Mouse (Mus musculus): ENCODE measurements at regions not wholly inside any gene's neighbourhood (a gene's known extent, or its start where the extent isn't known, plus 50 kb on each side); places are given as distances from the start of the nearest gene placed in this dataset.

GRCm38 (mm10) chr10:16923851-16924250 lies 799.2 kb upstream of the Cited2 start:
- Histone ChIP-seq H3K4me1 (ENCODE audit: control insufficient read depth, insufficient read depth, low read length) (no peaks in the 10 kb centered on the region), H3K9me3 (replicated peaks; ENCODE audit: control insufficient read depth, insufficient read depth, low read length, poor library complexity, severe bottlenecking) (no peaks in the 10 kb centered on the region), H3K4me3 (ENCODE audit: low read depth, low read length) (no peak overlapping the region), H3K27ac (ENCODE audit: insufficient read depth, low read length) (no peak overlapping the region), H3K36me3 (ENCODE audit: control insufficient read depth, insufficient read depth, low read length, poor library complexity, severe bottlenecking) (no peaks in the 10 kb centered on the region), H3K9ac (ENCODE audit: low read depth, poor library complexity, severe bottlenecking) (no peak overlapping the region), H3K27me3 (ENCODE audit: control insufficient read depth, insufficient read depth, low read length, poor library complexity, severe bottlenecking) (no peaks in the 10 kb centered on the region)
- no peak for TF ChIP-seq POLR2A (IDR thresholded peaks at IDR 0.05; ENCODE audit: insufficient read depth, low read length)
- TF ChIP-seq EP300 (IDR thresholded peaks at IDR 0.05; ENCODE audit: insufficient read depth, low read depth, low read length): no peak
- no peak for TF ChIP-seq CTCF (IDR thresholded peaks at IDR 0.05; ENCODE audit: low read depth, low read length)

GRCm38 (mm10) chr10:16937705-16938104 lies 785.3 kb upstream of the Cited2 start:
- Histone ChIP-seq H3K4me3 (ENCODE audit: low read depth, low read length) (no peak overlapping the region), H3K4me1 (ENCODE audit: control insufficient read depth, insufficient read depth, low read length) (no peaks in the 10 kb centered on the region), H3K36me3 (ENCODE audit: control insufficient read depth, insufficient read depth, low read length, poor library complexity, severe bottlenecking) (no peaks in the 10 kb centered on the region), H3K9ac (ENCODE audit: low read depth, poor library complexity, severe bottlenecking) (no peak overlapping the region), H3K27me3 (ENCODE audit: control insufficient read depth, insufficient read depth, low read length, poor library complexity, severe bottlenecking) (no peaks in the 10 kb centered on the region), H3K27ac (ENCODE audit: insufficient read depth, low read length) (no peak overlapping the region), H3K9me3 (replicated peaks; ENCODE audit: control insufficient read depth, insufficient read depth, low read length, poor library complexity, severe bottlenecking) (0 out of 2 replicates have a peak, but pooled peaks cover 4% of the 10 kb centered on the region)
- TF ChIP-seq CTCF (IDR thresholded peaks at IDR 0.05; ENCODE audit: low read depth, low read length) (no peak), POLR2A (IDR thresholded peaks at IDR 0.05; ENCODE audit: insufficient read depth, low read length) (no peak), EP300 (IDR thresholded peaks at IDR 0.05; ENCODE audit: insufficient read depth, low read depth, low read length) (no peak)

GRCm38 (mm10) chr10:16951636-16952035 lies 771.4 kb upstream of the Cited2 start:
- no peak overlapping the region for H3K27ac ChIP-seq (ENCODE audit: insufficient read depth, low read length)
- no peak overlapping the region for H3K9ac ChIP-seq (ENCODE audit: low read depth, poor library complexity, severe bottlenecking)
- H3K9me3 ChIP-seq (replicated peaks; ENCODE audit: control insufficient read depth, insufficient read depth, low read length, poor library complexity, severe bottlenecking): no peaks in the 10 kb centered on the region
- no peak overlapping the region for H3K4me3 ChIP-seq (ENCODE audit: low read depth, low read length)
- H3K27me3 ChIP-seq (ENCODE audit: control insufficient read depth, insufficient read depth, low read length, poor library complexity, severe bottlenecking): no peaks in the 10 kb centered on the region
- no peak for TF ChIP-seq POLR2A (IDR thresholded peaks at IDR 0.05; ENCODE audit: insufficient read depth, low read length)
- no peak for TF ChIP-seq EP300 (IDR thresholded peaks at IDR 0.05; ENCODE audit: insufficient read depth, low read depth, low read length)
- TF ChIP-seq CTCF (IDR thresholded peaks at IDR 0.05; ENCODE audit: low read depth, low read length): no peak
- H3K4me1 ChIP-seq (ENCODE audit: control insufficient read depth, insufficient read depth, low read length): no peaks in the 10 kb centered on the region
- H3K36me3 ChIP-seq (ENCODE audit: control insufficient read depth, insufficient read depth, low read length, poor library complexity, severe bottlenecking): no peaks in the 10 kb centered on the region

GRCm38 (mm10) chr10:16960971-16961370 lies 762.0 kb upstream of the Cited2 start:
- Histone ChIP-seq H3K4me1 (ENCODE audit: control insufficient read depth, insufficient read depth, low read length) (no peaks in the 10 kb centered on the region), H3K9me3 (replicated peaks; ENCODE audit: control insufficient read depth, insufficient read depth, low read length, poor library complexity, severe bottlenecking) (no peaks in the 10 kb centered on the region), H3K9ac (ENCODE audit: low read depth, poor library complexity, severe bottlenecking) (no peak overlapping the region), H3K27me3 (ENCODE audit: control insufficient read depth, insufficient read depth, low read length, poor library complexity, severe bottlenecking) (no peaks in the 10 kb centered on the region), H3K4me3 (ENCODE audit: low read depth, low read length) (no peak overlapping the region), H3K36me3 (ENCODE audit: control insufficient read depth, insufficient read depth, low read length, poor library complexity, severe bottlenecking) (no peaks in the 10 kb centered on the region), H3K27ac (ENCODE audit: insufficient read depth, low read length) (no peak overlapping the region)
- TF ChIP-seq EP300 (IDR thresholded peaks at IDR 0.05; ENCODE audit: insufficient read depth, low read depth, low read length): no peak
- no peak for TF ChIP-seq POLR2A (IDR thresholded peaks at IDR 0.05; ENCODE audit: insufficient read depth, low read length)
- no peak for TF ChIP-seq CTCF (IDR thresholded peaks at IDR 0.05; ENCODE audit: low read depth, low read length)

- Histone ChIP-seq H3K4me1 (ENCODE audit: control insufficient read depth, insufficient read depth, low read length) (no peaks in the 10 kb centered on the region), H3K4me3 (ENCODE audit: low read depth, low read length) (no peak overlapping the region), H3K27ac (ENCODE audit: insufficient read depth, low read length) (no peak overlapping the region), H3K9ac (ENCODE audit: low read depth, poor library complexity, severe bottlenecking) (no peak overlapping the region), H3K9me3 (replicated peaks; ENCODE audit: control insufficient read depth, insufficient read depth, low read length, poor library complexity, severe bottlenecking) (no peaks in the 10 kb centered on the region), H3K27me3 (ENCODE audit: control insufficient read depth, insufficient read depth, low read length, poor library complexity, severe bottlenecking) (no peaks in the 10 kb centered on the region), H3K36me3 (ENCODE audit: control insufficient read depth, insufficient read depth, low read length, poor library complexity, severe bottlenecking) (no peaks in the 10 kb centered on the region)
- TF ChIP-seq CTCF (IDR thresholded peaks at IDR 0.05; ENCODE audit: low read depth, low read length) (no peak), EP300 (IDR thresholded peaks at IDR 0.05; ENCODE audit: insufficient read depth, low read depth, low read length) (no peak), POLR2A (IDR thresholded peaks at IDR 0.05; ENCODE audit: insufficient read depth, low read length) (no peak)
Measured at GRCm38 (mm10) chr10:16962463-16962862, 760.6 kb upstream of the Cited2 start.

GRCm38 (mm10) chr10:16978770-16979169 lies 744.2 kb upstream of the Cited2 start:
- H3K9ac ChIP-seq (ENCODE audit: low read depth, poor library complexity, severe bottlenecking): no peak overlapping the region
- no peaks in the 10 kb centered on the region for H3K4me1 ChIP-seq (ENCODE audit: control insufficient read depth, insufficient read depth, low read length)
- H3K9me3 ChIP-seq (replicated peaks; ENCODE audit: control insufficient read depth, insufficient read depth, low read length, poor library complexity, severe bottlenecking): no peaks in the 10 kb centered on the region
- H3K36me3 ChIP-seq (ENCODE audit: control insufficient read depth, insufficient read depth, low read length, poor library complexity, severe bottlenecking): no peaks in the 10 kb centered on the region
- no peak overlapping the region for H3K4me3 ChIP-seq (ENCODE audit: low read depth, low read length)
- no peak for TF ChIP-seq POLR2A (IDR thresholded peaks at IDR 0.05; ENCODE audit: insufficient read depth, low read length)
- no peak for TF ChIP-seq EP300 (IDR thresholded peaks at IDR 0.05; ENCODE audit: insufficient read depth, low read depth, low read length)
- no peak for TF ChIP-seq CTCF (IDR thresholded peaks at IDR 0.05; ENCODE audit: low read depth, low read length)
- no peak overlapping the region for H3K27ac ChIP-seq (ENCODE audit: insufficient read depth, low read length)
- H3K27me3 ChIP-seq (ENCODE audit: control insufficient read depth, insufficient read depth, low read length, poor library complexity, severe bottlenecking): no peaks in the 10 kb centered on the region

Data from ES-Bruce4 (cell line).